Mouse (Mus musculus) ES-Bruce4 (cell line): ENCODE measurements around the gene Zfp503.

Experiments
- CTCF ChIP-seq: IDR thresholded peaks from one replicate; pipeline ENCODE4 v1.8.1; 2011; ENCODE audit warnings: low read depth, low read length
- EP300 ChIP-seq: IDR thresholded peaks from 2 replicates; pipeline ENCODE4 v1.6.1; 2011; ENCODE audit warnings: low read depth, low read length; ENCODE audit not compliant: insufficient read depth
- POLR2A ChIP-seq: IDR thresholded peaks from one replicate; pipeline ENCODE4 v1.8.1; 2011; ENCODE audit warnings: low read length; ENCODE audit not compliant: insufficient read depth

DNA sequence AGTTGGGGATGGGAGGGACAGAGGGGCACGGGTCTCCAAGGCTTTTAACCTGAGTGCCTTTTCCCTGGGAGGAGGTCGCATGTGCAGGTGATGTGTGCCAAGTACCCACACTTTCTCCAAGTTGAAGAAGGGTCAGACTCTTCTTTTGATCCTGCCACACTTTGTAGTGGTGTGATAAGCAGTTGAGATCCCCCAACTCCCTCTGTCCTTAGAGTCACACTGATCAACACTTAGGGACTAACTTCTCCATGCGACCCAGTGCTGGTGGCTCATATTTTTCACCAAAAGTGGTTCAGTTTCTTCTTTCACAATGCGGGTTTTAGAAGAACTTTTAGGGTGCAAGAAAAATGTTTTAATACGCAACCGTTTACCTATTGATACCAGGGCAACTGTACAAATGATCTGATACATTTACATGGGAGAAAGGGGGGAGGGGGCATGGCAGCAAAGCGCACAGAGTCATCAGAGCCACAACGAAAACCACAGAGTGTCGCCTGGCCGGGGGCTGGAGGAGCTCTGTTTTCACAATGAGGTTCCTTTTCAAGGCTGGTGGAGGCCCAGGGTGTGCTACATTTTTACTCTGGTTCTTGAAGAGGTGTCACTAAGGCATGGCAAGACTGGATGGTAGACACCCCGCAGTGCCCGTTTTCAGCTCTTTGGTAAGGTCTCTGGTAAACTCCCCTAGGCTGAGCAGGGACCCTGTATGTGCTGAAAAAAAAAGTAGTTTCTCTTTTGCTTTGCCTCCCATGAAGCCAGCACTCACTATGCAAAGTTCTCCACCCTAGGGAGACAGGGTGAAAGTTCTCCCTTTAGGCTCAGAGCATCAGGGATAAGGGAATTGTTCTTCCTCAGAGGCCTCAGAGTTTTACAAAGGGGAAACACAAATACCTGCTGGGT, 30.8 kb upstream of the Zfp503 start:
- TF ChIP-seq POLR2A (no peak), CTCF (no peak), EP300 (no peak)
